Mouse (Mus musculus): Measurements from ENCODE around the gene Enkur. TPM values are rescaled to one million over a fixed set of nuclear protein-coding genes. Genes with fewer than 3 reads are reported as not detected.
"Not testable (repeated sequence)": the region's sequence is repeated elsewhere in the genome, so short reads cannot be mapped to it uniquely, and the experiment has no call there.

Gene Enkur
- not detected for total RNA-seq (2018; cell fraction: chromatin; rRNA removed)
- under 1 TPM in 14 of 26 experiments, not detected in 12; 0.10 to 0.43 (median 0.19) TPM for total RNA-seq (2018; cell fraction: cytosol; rRNA removed)
- total RNA-seq (2018; cell fraction: nucleus; rRNA removed): 1 to 10 TPM in 4 of 26 experiments, under 1 TPM in 3, not detected in 19; 0.56 to 1.9 (median 1.3) TPM
- not detected in 3 replicates for polyA plus RNA-seq (2018)

DNA sequence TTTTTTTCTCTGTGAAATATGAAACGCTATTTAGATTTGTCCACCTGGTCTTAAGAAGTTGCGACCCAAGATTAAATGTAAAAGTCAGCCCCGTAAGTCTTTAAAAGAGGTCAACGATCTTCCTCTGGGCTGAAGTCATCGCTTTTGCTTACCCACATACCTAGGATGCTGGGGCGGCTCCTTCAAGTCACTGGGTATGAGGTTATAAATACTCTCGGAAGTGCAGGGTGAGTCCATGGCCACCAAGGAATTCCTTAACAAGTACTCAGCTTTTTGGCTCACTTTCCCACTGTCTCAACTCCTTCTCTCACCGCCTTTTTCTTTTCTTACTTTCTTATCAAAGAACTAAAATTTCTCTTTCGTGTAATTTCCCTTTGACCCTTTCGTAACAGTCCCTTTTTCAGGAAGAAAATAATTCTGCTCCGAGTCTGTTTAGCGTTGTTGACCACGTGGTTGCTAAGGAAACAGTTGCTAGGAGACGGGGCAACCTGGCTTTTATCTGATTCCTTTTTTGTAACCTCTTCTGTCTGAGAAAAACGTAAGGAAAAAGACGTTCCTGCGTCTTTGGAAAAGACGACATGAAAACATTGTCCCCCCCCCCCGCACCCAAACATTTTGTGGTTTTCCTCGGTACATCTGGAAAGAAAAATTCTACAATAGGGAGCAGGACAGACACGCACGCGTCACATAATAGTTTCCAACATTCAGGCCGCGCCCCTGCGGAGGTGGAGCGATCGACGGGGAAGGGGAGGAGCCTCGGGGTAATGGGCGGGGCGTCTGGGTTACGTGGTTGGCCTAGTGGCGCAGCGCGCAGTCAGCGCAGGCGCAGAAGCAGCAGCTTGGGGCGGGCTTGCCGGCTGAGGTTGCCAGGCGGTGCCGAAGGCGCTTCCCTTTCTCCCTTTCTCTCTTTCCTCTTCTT, at the start of gene Enkur, which contains the start of gene Thnsl1:
Enkur (minus strand) TSS at position 454 of the 919 bp plus-strand sequence.
Thnsl1 (plus strand) TSS at position 813 of the 919 bp plus-strand sequence.
- H3K36me3 ChIP-seq (ENCODE audit: inconsistent target): no peaks in the 10 kb centered on the region
- H3K27ac ChIP-seq: peak within 1 kb of the TSS; percentile 22; the same call in 1 of the 2 replicates
- no peaks in the 10 kb centered on the region for H3K79me2 ChIP-seq (ENCODE audit: inconsistent target)
- WGBS (ENCODE audit: missing documents): under 1% methylated on average over 39 of the region's 43 CpGs
- peak within 1 kb of the TSS; percentile 42 for H3K4me3 ChIP-seq (ENCODE audit: inconsistent target)

DNA sequence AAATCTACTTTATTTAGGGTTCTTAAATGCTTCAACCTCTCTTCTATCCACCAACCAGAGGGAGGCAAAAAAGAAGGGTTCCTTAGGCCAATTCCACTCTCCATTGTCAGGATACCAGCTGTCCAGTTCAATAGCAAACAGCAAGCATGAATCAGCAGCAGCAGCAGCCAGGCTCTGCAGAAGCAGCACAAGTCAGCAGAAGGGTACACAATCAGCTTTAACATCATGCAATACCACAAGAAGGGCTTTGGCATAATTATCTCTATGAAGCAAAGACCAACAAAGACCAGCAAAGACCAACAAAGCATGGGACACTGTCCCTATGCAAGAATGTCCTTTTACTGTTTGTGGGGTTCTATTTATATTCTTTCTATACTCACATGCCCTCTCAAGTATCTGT, 49.1 kb upstream of the Enkur start:
- no peaks in the 10 kb centered on the region for H3K36me3 ChIP-seq (ENCODE audit: inconsistent target)
- no peak overlapping the region for H3K27ac ChIP-seq
- no peaks in the 10 kb centered on the region for H3K79me2 ChIP-seq (ENCODE audit: inconsistent target)
- no peak overlapping the region for H3K4me3 ChIP-seq (ENCODE audit: inconsistent target)

DNA sequence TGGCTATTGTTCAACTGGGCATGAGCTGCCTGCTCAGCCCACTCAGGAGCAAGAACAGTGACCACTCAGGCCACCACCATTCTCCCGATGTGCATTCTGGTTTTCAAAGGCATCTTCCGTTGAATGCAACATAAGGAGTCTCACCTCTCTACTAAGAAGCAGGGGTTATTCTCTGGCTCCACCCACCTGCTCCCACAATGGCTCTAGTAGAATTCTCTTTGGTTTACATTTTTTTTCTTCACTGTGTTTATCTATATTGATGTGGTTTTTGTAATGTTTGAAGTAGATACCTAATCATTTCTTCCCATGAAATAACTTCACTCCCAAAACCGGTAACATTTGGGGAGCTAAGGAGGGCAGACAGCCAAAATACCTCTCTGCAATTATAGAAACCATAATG, 48.5 kb upstream of the Enkur start:
- Histone ChIP-seq H3K36me3 (ENCODE audit: inconsistent target) (no peaks in the 10 kb centered on the region), H3K4me3 (ENCODE audit: inconsistent target) (no peak overlapping the region), H3K27ac (no peak overlapping the region), H3K79me2 (ENCODE audit: inconsistent target) (no peaks in the 10 kb centered on the region)
- 91% methylated on average over 3 of the region's 3 CpGs for WGBS (ENCODE audit: missing documents)

DNA sequence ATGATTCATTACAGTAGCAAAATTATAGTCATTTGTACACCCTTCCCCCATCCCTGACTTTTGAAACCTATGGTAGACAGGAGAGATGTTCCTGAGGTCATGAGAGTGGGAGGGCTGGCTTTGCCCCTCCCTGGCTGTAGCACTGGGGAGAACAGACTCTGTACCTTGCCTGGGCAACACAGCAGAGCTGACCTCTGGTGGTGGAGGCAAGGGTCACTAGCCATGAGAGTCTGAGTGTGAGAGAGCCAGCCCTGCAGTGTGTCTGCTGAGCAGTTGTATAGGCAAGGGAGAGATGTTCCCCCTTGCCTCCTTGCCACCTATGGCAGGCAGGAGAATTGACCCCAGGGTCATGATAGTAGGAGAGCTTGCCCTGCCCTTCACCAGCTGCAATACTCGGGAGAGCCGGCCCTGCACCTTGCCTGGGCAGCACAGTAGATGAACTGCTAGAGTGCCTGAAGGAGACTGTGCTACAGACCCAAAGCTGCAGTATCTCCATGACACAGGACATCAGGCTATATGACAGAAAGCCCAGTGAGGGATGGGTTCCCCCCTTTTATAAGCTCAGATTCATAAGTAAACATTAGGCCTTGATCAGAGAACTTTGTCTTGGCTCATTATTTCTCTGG, 40.4 kb upstream of the Enkur start:
- 81% methylated on average over 2 of the region's 2 CpGs for WGBS (ENCODE audit: missing documents)
- Histone ChIP-seq H3K4me3 (ENCODE audit: inconsistent target) (no peak overlapping the region), H3K79me2 (ENCODE audit: inconsistent target) (no peaks in the 10 kb centered on the region), H3K36me3 (ENCODE audit: inconsistent target) (no peaks in the 10 kb centered on the region), H3K27ac (no peak overlapping the region)

DNA sequence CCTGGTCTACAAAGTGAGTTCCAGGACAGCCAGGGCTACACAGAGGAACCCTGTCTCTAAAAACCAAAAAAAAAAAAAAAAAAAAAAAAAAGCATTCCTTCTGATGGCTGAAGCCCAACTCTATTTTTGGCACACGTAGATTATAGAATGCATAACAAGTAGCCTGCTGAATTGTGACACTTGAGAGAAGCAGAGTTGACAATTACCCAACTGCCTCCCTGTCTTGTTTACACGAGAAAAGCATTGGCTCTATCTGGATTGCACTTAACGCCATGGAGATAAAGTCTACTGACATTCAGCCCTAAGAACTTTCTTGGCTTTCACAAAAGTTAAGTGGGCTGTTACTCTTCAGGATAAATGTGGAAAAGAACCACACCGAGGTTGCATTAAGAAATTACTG, 39.8 kb upstream of the Enkur start:
- H3K4me3 ChIP-seq (ENCODE audit: inconsistent target): no peak overlapping the region
- H3K79me2 ChIP-seq (ENCODE audit: inconsistent target): no peaks in the 10 kb centered on the region
- 83% methylated on average over 4 of the region's 4 CpGs for WGBS (ENCODE audit: missing documents)
- H3K36me3 ChIP-seq (ENCODE audit: inconsistent target): no peaks in the 10 kb centered on the region
- H3K27ac ChIP-seq: no peak overlapping the region

DNA sequence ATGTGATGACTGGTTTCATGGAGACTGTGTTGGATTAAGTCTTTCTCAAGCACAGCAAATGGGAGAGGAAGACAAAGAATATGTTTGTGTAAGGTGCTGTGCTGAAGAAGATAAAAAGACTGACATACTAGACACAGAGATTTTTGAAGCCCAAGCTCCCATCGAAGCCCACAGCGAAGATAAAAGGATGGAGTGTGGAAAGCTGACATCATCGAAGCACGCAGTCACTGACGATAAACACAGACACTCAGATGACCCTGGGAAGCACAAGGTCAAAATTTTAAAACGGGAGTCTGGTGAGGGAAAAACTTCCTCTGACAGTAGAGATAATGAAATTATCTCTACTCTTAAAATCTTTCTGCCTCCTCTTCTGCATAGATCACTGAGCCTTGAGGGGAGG, 38.9 kb upstream of the Enkur start:
- H3K36me3 ChIP-seq (ENCODE audit: inconsistent target); H3K27ac ChIP-seq; H3K4me3 ChIP-seq (ENCODE audit: inconsistent target); H3K79me2 ChIP-seq (ENCODE audit: inconsistent target): not testable (repeated sequence)
- 91% methylated on average over 3 of the region's 6 CpGs for WGBS (ENCODE audit: missing documents)

DNA sequence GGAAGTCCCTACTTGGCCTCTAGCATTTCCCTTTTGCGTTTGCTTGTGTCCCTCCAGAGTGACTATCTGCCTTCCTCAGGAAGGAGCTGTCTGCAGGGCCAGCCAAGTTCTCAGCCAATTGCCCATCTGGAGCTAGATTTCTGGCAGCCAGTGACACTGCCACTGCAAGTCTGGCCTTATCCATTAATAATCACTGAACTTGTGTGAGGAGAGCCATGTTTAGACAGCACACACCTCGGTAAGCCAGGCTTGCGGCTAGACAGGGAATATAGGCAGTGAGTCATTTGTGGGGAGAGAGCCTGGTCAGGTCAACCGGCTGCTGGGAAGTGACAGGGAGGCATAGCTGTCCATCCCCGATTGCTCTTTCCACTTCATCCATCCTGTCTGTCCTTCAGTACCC, 31.7 kb upstream of the Enkur start:
- WGBS (ENCODE audit: missing documents): 36% methylated on average over 5 of the region's 5 CpGs
- Histone ChIP-seq H3K4me3 (ENCODE audit: inconsistent target) (no peak overlapping the region), H3K36me3 (ENCODE audit: inconsistent target) (no peaks in the 10 kb centered on the region), H3K79me2 (ENCODE audit: inconsistent target) (no peaks in the 10 kb centered on the region), H3K27ac (no peak overlapping the region)

DNA sequence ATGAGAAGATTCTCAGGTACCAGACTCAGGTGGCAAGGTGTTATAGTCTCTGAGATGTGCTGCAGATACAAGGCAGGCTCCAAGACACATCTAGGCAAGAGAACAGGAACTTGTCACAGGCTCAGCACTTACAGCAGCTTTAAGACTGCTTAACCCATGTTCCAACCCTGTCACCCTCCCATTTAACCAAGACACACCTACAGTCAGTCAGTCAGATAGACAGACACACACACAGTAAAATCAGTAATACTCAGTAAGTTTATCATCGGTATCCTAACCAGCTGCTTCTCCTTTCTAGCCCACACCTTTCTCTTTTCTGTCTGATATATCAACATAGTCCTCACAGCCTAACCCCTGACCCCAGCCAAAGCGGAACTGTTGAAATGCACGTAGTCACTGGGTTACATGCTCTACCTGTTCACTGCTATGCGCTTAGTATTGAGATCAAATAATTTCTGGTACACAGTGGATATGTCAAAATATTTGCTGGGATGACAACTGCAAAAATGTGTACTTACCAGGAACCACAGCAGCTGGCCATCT, 30.8 kb upstream of the Enkur start:
- Histone ChIP-seq H3K4me3 (ENCODE audit: inconsistent target) (no peak overlapping the region), H3K27ac (no peak overlapping the region), H3K36me3 (ENCODE audit: inconsistent target) (no peaks in the 10 kb centered on the region), H3K79me2 (ENCODE audit: inconsistent target) (no peaks in the 10 kb centered on the region)
- WGBS (ENCODE audit: missing documents): 73% methylated on average over 4 of the region's 4 CpGs

DNA sequence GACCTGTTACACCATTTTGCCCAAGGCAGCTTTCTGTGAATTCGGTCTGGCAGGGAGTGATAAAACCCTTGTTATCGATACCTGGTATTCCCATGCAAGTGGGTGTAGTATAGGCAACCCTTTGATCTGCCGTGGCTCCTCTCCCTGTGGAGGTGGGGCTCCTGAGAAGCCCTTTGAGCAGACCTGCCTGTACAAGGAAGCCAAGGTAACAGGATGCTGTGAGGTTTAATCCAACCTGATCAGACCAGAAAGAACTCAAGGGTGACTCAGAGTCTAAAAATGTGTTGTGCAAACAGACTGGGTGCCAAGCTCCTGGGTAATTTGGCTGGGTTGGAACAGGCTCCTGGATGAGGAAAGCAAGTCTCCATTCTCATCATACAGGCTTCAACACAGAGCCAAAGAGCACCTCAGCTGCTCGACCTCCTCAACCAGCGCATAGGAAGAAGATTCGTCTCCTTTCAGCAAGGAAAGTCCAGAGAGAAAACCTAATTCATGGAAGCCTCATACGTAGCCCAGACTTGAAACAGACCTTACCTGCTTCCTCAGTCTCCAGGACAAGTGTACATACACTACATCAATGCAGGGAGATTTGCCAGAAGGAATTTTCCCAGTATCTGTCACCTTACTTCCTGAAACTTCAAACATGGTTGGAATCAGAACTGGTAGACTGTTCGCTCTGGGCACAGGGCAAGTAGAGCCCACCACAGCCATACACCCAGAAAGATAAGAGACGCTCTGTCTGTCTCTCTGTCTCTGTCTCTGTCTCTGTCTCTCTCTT, 29.9 kb upstream of the Enkur start:
- H3K4me3 ChIP-seq (ENCODE audit: inconsistent target): no peak overlapping the region
- no peaks in the 10 kb centered on the region for H3K36me3 ChIP-seq (ENCODE audit: inconsistent target)
- 89% methylated on average over 9 of the region's 9 CpGs for WGBS (ENCODE audit: missing documents)
- H3K27ac ChIP-seq: no peak overlapping the region
- H3K79me2 ChIP-seq (ENCODE audit: inconsistent target): no peaks in the 10 kb centered on the region

DNA sequence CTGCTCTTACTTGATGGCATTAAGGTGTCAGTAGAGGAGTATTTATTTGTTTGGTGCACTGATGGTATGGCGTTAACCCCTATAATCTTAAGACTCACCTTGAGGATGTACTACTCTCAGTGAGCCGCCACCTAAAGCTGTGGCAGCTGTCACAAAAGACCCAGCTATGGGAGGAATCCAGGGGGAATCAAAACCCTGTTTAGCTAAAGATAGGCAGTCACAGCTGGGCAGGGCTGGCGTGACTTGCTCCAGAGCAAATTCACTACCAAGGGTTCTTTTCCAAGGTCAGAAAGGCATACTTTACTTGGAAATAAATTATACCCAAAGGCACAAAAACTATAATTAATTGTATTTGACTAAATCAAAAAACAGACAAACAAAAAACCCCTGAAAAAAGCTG, 26.0 kb upstream of the Enkur start:
- Histone ChIP-seq H3K4me3 (ENCODE audit: inconsistent target) (no peak overlapping the region), H3K79me2 (ENCODE audit: inconsistent target) (no peaks in the 10 kb centered on the region), H3K36me3 (ENCODE audit: inconsistent target) (no peaks in the 10 kb centered on the region), H3K27ac (no peak overlapping the region)
- WGBS (ENCODE audit: missing documents): 84% methylated on average over 3 of the region's 3 CpGs

DNA sequence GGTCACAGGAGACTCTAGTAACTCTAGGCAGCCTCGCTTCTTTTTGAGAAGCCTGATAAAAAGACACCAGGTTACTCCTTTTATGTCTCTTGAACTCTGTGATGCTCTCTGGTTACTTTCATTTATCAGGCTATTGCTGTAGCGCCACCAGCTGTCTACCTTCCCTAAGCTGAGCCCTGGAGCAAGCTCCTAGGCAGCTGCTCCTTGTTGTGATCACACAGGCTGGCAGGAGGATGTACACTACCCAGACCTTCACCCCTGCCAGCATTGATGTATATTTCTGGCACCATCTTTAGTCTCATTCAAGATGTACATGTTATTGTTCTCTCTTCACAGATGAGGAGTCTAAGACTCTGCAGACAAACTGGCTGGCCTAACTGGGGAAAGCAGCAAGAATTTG, 25.1 kb upstream of the Enkur start:
- 85% methylated on average over 2 of the region's 2 CpGs for WGBS (ENCODE audit: missing documents)
- H3K27ac ChIP-seq: no peak overlapping the region
- H3K4me3 ChIP-seq (ENCODE audit: inconsistent target): no peak overlapping the region
- no peaks in the 10 kb centered on the region for H3K79me2 ChIP-seq (ENCODE audit: inconsistent target)
- H3K36me3 ChIP-seq (ENCODE audit: inconsistent target): no peaks in the 10 kb centered on the region

DNA sequence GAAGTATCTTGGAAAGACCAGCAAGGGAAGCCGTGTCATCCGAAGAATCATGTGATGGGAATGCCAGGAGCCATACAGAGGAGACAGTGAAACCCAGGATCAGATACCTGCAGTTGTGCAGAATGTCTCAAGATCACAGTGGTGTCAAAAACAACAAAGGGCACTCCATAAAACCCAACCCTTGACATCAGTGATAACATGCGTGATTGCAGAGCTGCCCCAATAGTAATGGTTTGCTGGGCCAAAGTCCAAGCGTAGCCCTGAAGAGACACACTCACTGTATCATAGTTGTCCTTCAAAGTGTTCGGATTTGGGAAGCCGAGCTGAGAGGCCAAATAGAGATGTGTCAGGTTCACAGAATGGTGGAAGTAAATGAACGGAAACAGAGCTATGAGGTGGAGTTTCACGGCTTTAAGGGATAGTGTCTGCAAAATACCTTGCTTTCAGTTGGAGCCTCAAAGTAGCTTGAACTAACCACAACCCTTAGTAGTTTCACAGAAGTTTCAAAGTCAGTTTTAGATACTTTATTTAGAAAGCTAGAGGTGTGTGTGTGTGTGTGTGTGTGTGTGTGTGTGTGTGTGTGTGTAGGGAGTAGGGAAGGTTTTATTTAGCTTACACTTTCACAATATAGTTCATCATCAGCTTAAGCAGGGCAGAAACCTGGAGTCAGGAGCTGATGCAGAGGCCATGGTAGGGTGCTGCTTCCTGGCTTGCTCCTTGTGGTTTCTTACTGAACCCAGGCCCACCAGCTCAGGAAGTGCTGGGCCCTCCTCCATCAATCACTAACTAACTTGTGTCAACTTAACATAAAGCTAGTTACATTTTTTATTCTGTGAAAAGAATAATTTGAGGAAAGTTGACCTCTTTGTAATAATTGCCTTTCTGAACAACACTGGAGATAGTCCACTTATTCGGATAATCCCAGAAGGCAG, 17.6 kb upstream of the Enkur start:
- Histone ChIP-seq H3K4me3 (ENCODE audit: inconsistent target) (no peak overlapping the region), H3K27ac (no peak overlapping the region), H3K36me3 (ENCODE audit: inconsistent target) (no peaks in the 10 kb centered on the region), H3K79me2 (ENCODE audit: inconsistent target) (no peaks in the 10 kb centered on the region)
- 71% methylated on average over 9 of the region's 9 CpGs for WGBS (ENCODE audit: missing documents)

DNA sequence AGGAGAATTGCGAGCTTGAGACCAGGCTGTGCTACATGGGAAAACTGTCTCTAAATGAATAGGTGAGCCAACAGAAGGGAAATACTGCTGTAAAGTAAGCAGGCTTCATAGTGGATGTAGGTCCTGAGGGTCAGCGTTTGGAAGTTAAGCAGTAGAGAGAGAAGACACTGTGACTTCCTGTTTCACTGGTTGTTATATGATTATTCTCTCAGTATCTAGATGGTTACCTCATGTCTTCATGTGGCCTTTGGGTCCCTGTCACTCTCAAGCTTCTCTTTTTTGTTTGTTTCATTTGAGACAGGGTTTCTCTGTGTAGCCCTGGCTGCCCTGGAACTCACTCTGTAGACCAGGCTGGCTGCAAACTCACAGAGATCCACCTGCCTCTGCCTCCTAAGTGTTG, 10.1 kb upstream of the Enkur start:
- H3K4me3 ChIP-seq (ENCODE audit: inconsistent target): no peak overlapping the region
- H3K27ac ChIP-seq: no peak overlapping the region
- H3K36me3 ChIP-seq (ENCODE audit: inconsistent target): no peaks in the 10 kb centered on the region
- WGBS (ENCODE audit: missing documents): 81% methylated on average over 2 of the region's 2 CpGs
- H3K79me2 ChIP-seq (ENCODE audit: inconsistent target): no peaks in the 10 kb centered on the region
